Comparison of ENCODE assay signal across 21 mouse cellular contexts in the genomic region with DNA sequence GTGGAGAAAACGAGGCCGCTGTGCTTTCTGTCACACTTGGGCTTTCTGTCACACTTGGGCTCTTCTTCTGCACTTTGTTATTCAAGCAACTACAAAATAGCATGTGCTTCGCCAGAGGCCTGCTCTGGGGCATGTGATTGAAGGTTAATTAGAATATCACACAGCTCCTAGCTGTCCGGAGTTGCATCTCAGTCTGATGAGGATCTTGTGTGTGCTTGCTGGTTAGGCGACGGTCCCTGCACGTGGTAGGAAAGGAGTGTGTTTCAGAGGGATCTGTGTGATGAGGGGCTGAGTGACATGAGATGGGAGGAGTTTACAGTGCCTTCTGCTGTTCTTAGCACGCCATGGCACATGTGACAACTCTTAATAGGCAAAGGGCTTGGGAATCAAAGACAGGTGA. TPM values are rescaled to one million over a fixed set of nuclear protein-coding genes. Genes with fewer than 3 reads are reported as not detected.
DNase-seq lines count a peak whose midpoint lies in the region; ATAC-seq and TF ChIP-seq lines count a peak whose summit lies in the region.
"Had no signal": no experiment of that assay in that cellular context is flagged by ENCODE, and none has a peak within 500 bp of the region (broad histone marks: within the 10 kb centered on the region; RNA-seq: fewer than 3 reads in every experiment).

No protein-coding gene starts in this region.

- H3K4me1 ChIP-seq in forebrain, embryonic 14.5 days (ENCODE audit: control insufficient read depth, insufficient read depth, low read length): no peaks in the 10 kb centered on the region
- H3K4me1 ChIP-seq in forebrain, embryonic 10.5 days: no peaks in the 10 kb centered on the region
- H3K4me1 ChIP-seq in midbrain, postnatal 0 days (ENCODE audit: insufficient read depth, low read length): no peaks in the 10 kb centered on the region
- no peaks in the 10 kb centered on the region for H3K4me1 ChIP-seq in midbrain, embryonic 10.5 days
- H3K4me1 ChIP-seq: embryonic facial prominence, embryonic 13.5 days; hindbrain, embryonic 10.5 days; limb, embryonic 12.5 days; liver, embryonic 12.5 days; midbrain, embryonic 12.5 days; neural tube, embryonic 15.5 days had no signal

- no peaks in the 10 kb centered on the region for H3K9me3 ChIP-seq in forebrain, embryonic 14.5 days (replicated peaks; ENCODE audit: control insufficient read depth, low read length)
- H3K9me3 ChIP-seq in forebrain, embryonic 10.5 days: no peaks in the 10 kb centered on the region
- no peaks in the 10 kb centered on the region for H3K9me3 ChIP-seq in midbrain, postnatal 0 days (ENCODE audit: low read length)
- no peaks in the 10 kb centered on the region for H3K9me3 ChIP-seq in midbrain, embryonic 10.5 days (replicated peaks)
- H3K9me3 ChIP-seq: embryonic facial prominence, embryonic 13.5 days; hindbrain, embryonic 10.5 days; limb, embryonic 12.5 days; liver, embryonic 12.5 days; midbrain, embryonic 12.5 days; neural tube, embryonic 15.5 days had no signal

- no peak; the same call in 1 of the 2 replicates for ATAC-seq in forebrain, embryonic 14.5 days
- no peak for ATAC-seq in midbrain, postnatal 0 days (ENCODE audit: low FRiP score)
- ATAC-seq: intestine, postnatal 0 days; liver, embryonic 12.5 days had no signal

- H3K36me3 ChIP-seq in forebrain, embryonic 14.5 days (ENCODE audit: control insufficient read depth, insufficient read depth, low read length): peaks cover 83% of the 10 kb centered on the region
- peaks cover 98% of the 10 kb centered on the region for H3K36me3 ChIP-seq in forebrain, embryonic 10.5 days (replicated peaks)
- H3K36me3 ChIP-seq in midbrain, postnatal 0 days (ENCODE audit: insufficient read depth, low read length): peaks cover 41% of the 10 kb centered on the region
- peaks cover 97% of the 10 kb centered on the region for H3K36me3 ChIP-seq in midbrain, embryonic 10.5 days

- H3K27ac ChIP-seq in forebrain, embryonic 14.5 days (ENCODE audit: low read depth, low read length): no peak overlapping the region
- H3K27ac ChIP-seq in forebrain, embryonic 10.5 days: no peak overlapping the region
- peak overlapping the region; percentile 71 for H3K27ac ChIP-seq in layer of hippocampus, adult 2 months
- no peak overlapping the region for H3K27ac ChIP-seq in midbrain, postnatal 0 days (ENCODE audit: low read depth, low read length)
- no peak overlapping the region for H3K27ac ChIP-seq in midbrain, embryonic 10.5 days (replicated peaks)
- H3K27ac ChIP-seq: embryonic facial prominence, embryonic 13.5 days; hindbrain, embryonic 10.5 days; limb, embryonic 12.5 days; liver, embryonic 12.5 days; midbrain, embryonic 12.5 days; neural tube, embryonic 15.5 days had no signal

- no peak overlapping the region for H3K4me2 ChIP-seq in forebrain, embryonic 14.5 days (ENCODE audit: low read length)
- no peak overlapping the region for H3K4me2 ChIP-seq in midbrain, postnatal 0 days (ENCODE audit: low read depth, low read length, poor library complexity, severe bottlenecking)
- H3K4me2 ChIP-seq: embryonic facial prominence, embryonic 13.5 days; limb, embryonic 12.5 days; liver, embryonic 12.5 days; midbrain, embryonic 12.5 days; neural tube, embryonic 15.5 days had no signal

- no peak overlapping the region for H3K9ac ChIP-seq in forebrain, embryonic 14.5 days (ENCODE audit: low read length)
- H3K9ac ChIP-seq in midbrain, postnatal 0 days (replicated peaks; ENCODE audit: low read length, poor library complexity, severe bottlenecking): no peak overlapping the region
- H3K9ac ChIP-seq: embryonic facial prominence, embryonic 13.5 days; limb, embryonic 12.5 days; liver, embryonic 12.5 days; liver, postnatal 0 days; midbrain, embryonic 12.5 days; neural tube, embryonic 15.5 days had no signal

- no peak overlapping the region for H3K4me3 ChIP-seq in forebrain, embryonic 14.5 days (ENCODE audit: low read depth, low read length)
- no peak overlapping the region for H3K4me3 ChIP-seq in forebrain, embryonic 10.5 days
- H3K4me3 ChIP-seq in layer of hippocampus, adult 2 months: no peak overlapping the region
- H3K4me3 ChIP-seq in midbrain, postnatal 0 days (ENCODE audit: low read depth, low read length): no peak overlapping the region
- H3K4me3 ChIP-seq in midbrain, embryonic 10.5 days: no peak overlapping the region
- H3K4me3 ChIP-seq: embryonic facial prominence, embryonic 13.5 days; hindbrain, embryonic 10.5 days; limb, embryonic 12.5 days; liver, embryonic 12.5 days; midbrain, embryonic 12.5 days; neural tube, embryonic 15.5 days had no signal

- no peaks in the 10 kb centered on the region for H3K27me3 ChIP-seq in forebrain, embryonic 14.5 days (replicated peaks; ENCODE audit: control insufficient read depth, insufficient read depth, low read length)
- no peaks in the 10 kb centered on the region for H3K27me3 ChIP-seq in forebrain, embryonic 10.5 days (ENCODE audit: poor library complexity, severe bottlenecking)
- H3K27me3 ChIP-seq in midbrain, postnatal 0 days (ENCODE audit: insufficient read depth, low read length): no peaks in the 10 kb centered on the region
- H3K27me3 ChIP-seq in midbrain, embryonic 10.5 days (ENCODE audit: low read depth, poor library complexity, severe bottlenecking): no peaks in the 10 kb centered on the region
- H3K27me3 ChIP-seq: embryonic facial prominence, embryonic 13.5 days; limb, embryonic 12.5 days; liver, embryonic 12.5 days; midbrain, embryonic 12.5 days; neural tube, embryonic 15.5 days had no signal

- peak; percentile 37 for DNase-seq in forebrain, embryonic 14.5 days (ENCODE audit: low spot score)
- no peak for DNase-seq in forebrain, embryonic 10.5 days (ENCODE audit: extremely low spot score, low spot score)
- DNase-seq in layer of hippocampus, adult 2 months (ENCODE audit: low spot score in 2 of 2): no peak
- no peak for DNase-seq in layer of hippocampus, adult 8-10 months (ENCODE audit: low spot score in 2 of 2)
- peak; percentile 14 for DNase-seq in midbrain, postnatal 0 days (ENCODE audit: low spot score)
- no peak for DNase-seq in midbrain, embryonic 10.5 days (ENCODE audit: low spot score)
- no peak for DNase-seq in urinary bladder, adult 2 months (ENCODE audit: low spot score)
- DNase-seq: gastrocnemius, postnatal 10 days; heart, postnatal 14 days; kidney, postnatal 14 days; liver, postnatal 0 days; spleen, adult 18-20 months; thymus, postnatal 14 days had no signal

- 70% methylated on average over 8 of the region's 8 CpGs for WGBS in forebrain, embryonic 14.5 days
- WGBS in forebrain, embryonic 10.5 days: 95% methylated on average over 8 of the region's 8 CpGs
- WGBS in midbrain, postnatal 0 days: 75% methylated on average over 8 of the region's 8 CpGs
- 95% methylated on average over 8 of the region's 8 CpGs for WGBS in midbrain, embryonic 10.5 days

- TF ChIP-seq CTCF in layer of hippocampus, adult 2 months (conservative IDR thresholded peaks at IDR 0.05): no peak
- no peak for TF ChIP-seq CTCF in midbrain, postnatal 0 days (IDR thresholded peaks at IDR 0.05)

RNA-seq across cellular contexts. Expression of gene Ndc1, which starts 19.9 kb away (rescaled TPM):
- polyA plus RNA-seq in forebrain, embryonic 14.5 days (2014; fragmentation: Nextera tagmentation; extraction: Ambion mirVana): 23.9 and 25.0 TPM in 2 replicates
- polyA plus RNA-seq in forebrain, embryonic 10.5 days (2016; fragmentation: Nextera tagmentation; extraction: Ambion mirVana): 55.3 and 62.2 TPM in 2 replicates
- 10 to 100 TPM; 11.7 to 11.8 TPM for total RNA-seq in layer of hippocampus, adult 2 months (2021)
- total RNA-seq in layer of hippocampus, adult 8-10 months (2022): 10 to 100 TPM; 10.4 to 15.3 (median 12.2) TPM
- total RNA-seq in midbrain, postnatal 0 days (2014; rRNA removed): 32.2 and 36.8 TPM in 2 replicates
- 20.1 and 21.5 TPM in 2 replicates for polyA plus RNA-seq in midbrain, postnatal 0 days (2015; fragmentation: Nextera tagmentation; extraction: Ambion mirVana)
- polyA plus RNA-seq in midbrain, embryonic 10.5 days (2016; fragmentation: Nextera tagmentation; extraction: Ambion mirVana): 49.9 and 51.0 TPM in 2 replicates
- 5.2 and 5.6 TPM in 2 replicates for polyA plus RNA-seq in urinary bladder, adult 2 months (2012; rRNA removed)

RNA-seq across cellular contexts. Expression of gene Glis1, which starts 46.9 kb away (rescaled TPM):
- 0.27 and 0.40 TPM in 2 replicates for polyA plus RNA-seq in forebrain, embryonic 14.5 days (2014; fragmentation: Nextera tagmentation; extraction: Ambion mirVana)
- 2.7 and 2.9 TPM in 2 replicates for polyA plus RNA-seq in forebrain, embryonic 10.5 days (2016; fragmentation: Nextera tagmentation; extraction: Ambion mirVana)
- 1 to 10 TPM in 1 of 2 experiments, under 1 TPM in 1; 0.64 to 2.5 TPM for total RNA-seq in layer of hippocampus, adult 2 months (2021)
- total RNA-seq in layer of hippocampus, adult 8-10 months (2022): 1 to 10 TPM in 3 of 4 experiments, under 1 TPM in 1; 0.99 to 3.1 (median 1.6) TPM
- 1.4 and 1.8 TPM in 2 replicates for total RNA-seq in midbrain, postnatal 0 days (2014; rRNA removed)
- 1.5 and 2.1 TPM in 2 replicates for polyA plus RNA-seq in midbrain, postnatal 0 days (2015; fragmentation: Nextera tagmentation; extraction: Ambion mirVana)
- 2.1 and 2.2 TPM in 2 replicates for polyA plus RNA-seq in midbrain, embryonic 10.5 days (2016; fragmentation: Nextera tagmentation; extraction: Ambion mirVana)
- polyA plus RNA-seq in urinary bladder, adult 2 months (2012; rRNA removed): 0.12 and 0.43 TPM in 2 replicates
- total RNA-seq: common myeloid progenitor, adult 5-6 weeks had no signal

Comparison
In these comparisons a context has a peak if more than half of its experiments do, and no peak if none do; other contexts are left out.
1. DNase-seq: peak in forebrain, embryonic 14.5 days (single experiment) and midbrain, postnatal 0 days (single experiment); none in forebrain, embryonic 10.5 days (single experiment), layer of hippocampus, adult 2 months (0 of 2), layer of hippocampus, adult 8-10 months (0 of 2), midbrain, embryonic 10.5 days (single experiment) and urinary bladder, adult 2 months (single experiment).